Mouse (Mus musculus): ENCODE data around the gene Tead4.

GRCm38 (mm10) chr6:128200847-128201640, 99.6 kb downstream of the Tead4 start:
- no peak for TF ChIP-seq CTCF (IDR thresholded peaks at IDR 0.05; ENCODE audit: insufficient read depth, low read depth, low read length)
- TF ChIP-seq POLR2A (IDR thresholded peaks at IDR 0.05; ENCODE audit: insufficient read depth, low read depth, low read length): no peak
